Mouse (Mus musculus) urinary bladder, postnatal 14 days (tissue): ENCODE data around the gene Them7.

Experiments used
- DNase-seq: peaks from one replicate; pipeline ENCODE4 v3.0.0; 2021; ENCODE audit warnings: low spot score

The Them7 gene

GRCm38 (mm10) chr2:105379682-105380081 is 155.6 kb downstream of the Them7 start:
- DNase-seq: no peak

- DNase-seq: no peak
Observed at GRCm38 (mm10) chr2:105380757-105381319, 156.7 kb downstream of the Them7 start.

- no peak for DNase-seq
Observed at GRCm38 (mm10) chr2:105383063-105383462, 158.9 kb downstream of the Them7 start.

- no peak for DNase-seq
Observed at GRCm38 (mm10) chr2:105384998-105385397, 160.9 kb downstream of the Them7 start.

- no peak for DNase-seq
Observed at GRCm38 (mm10) chr2:105386418-105386817, 162.3 kb downstream of the Them7 start.

- no peak for DNase-seq
Observed at GRCm38 (mm10) chr2:105389007-105389890, 165.1 kb downstream of the Them7 start.

GRCm38 (mm10) chr2:105390653-105391413 is 166.7 kb downstream of the Them7 start:
- no peak for DNase-seq

- no peak for DNase-seq
Observed at GRCm38 (mm10) chr2:105391414-105391784, 167.3 kb downstream of the Them7 start.

GRCm38 (mm10) chr2:105392514-105392913 is 168.4 kb downstream of the Them7 start:
- DNase-seq: no peak

- no peak for DNase-seq
Observed at GRCm38 (mm10) chr2:105394375-105394774, 170.3 kb downstream of the Them7 start.

GRCm38 (mm10) chr2:105396066-105396465 is 171.9 kb downstream of the Them7 start:
- no peak for DNase-seq

GRCm38 (mm10) chr2:105397446-105398211 is 173.5 kb downstream of the Them7 start:
- DNase-seq: no peak

GRCm38 (mm10) chr2:105398636-105399084 is 174.5 kb downstream of the Them7 start:
- peak; percentile 47 for DNase-seq

GRCm38 (mm10) chr2:105399085-105399891 is 175.2 kb downstream of the Them7 start, which contains the start of gene Rcn1:
Gene Rcn1 (minus strand): TSS chr2:105399319.
- peak; percentile 89 for DNase-seq

- DNase-seq: no peak
Observed at GRCm38 (mm10) chr2:105400558-105400957, 176.4 kb downstream of the Them7 start.

- no peak for DNase-seq
Observed at GRCm38 (mm10) chr2:105402180-105402579, 178.1 kb downstream of the Them7 start.

- peak; percentile 57 for DNase-seq
Observed at GRCm38 (mm10) chr2:105408511-105408910, 184.4 kb downstream of the Them7 start.

- no peak for DNase-seq
Observed at GRCm38 (mm10) chr2:105409253-105409652, 185.1 kb downstream of the Them7 start.

GRCm38 (mm10) chr2:105414309-105414708 is 190.2 kb downstream of the Them7 start:
- DNase-seq: no peak

- no peak for DNase-seq
Observed at GRCm38 (mm10) chr2:105416046-105416659, 192.0 kb downstream of the Them7 start.
